Mouse (Mus musculus) urinary bladder, postnatal 4 days (tissue): ENCODE data around the gene Slc22a18.

Experiments
- DNase-seq, 2 experiments: peaks; one replicate each; pipeline ENCODE4 v3.0.0; 2021 to 2022; ENCODE audit warnings: low spot score in 2 of 2

Gene Slc22a18

GRCm38 (mm10) chr7:143473347-143474101 lies at the start of gene Slc22a18:
Gene Slc22a18 (plus strand): TSS chr7:143473736.
- peak in 1 of 2 experiments; percentile 32 for DNase-seq

- DNase-seq = no peak
Observed at GRCm38 (mm10) chr7:143428142-143428813, 45.3 kb upstream of the Slc22a18 start.

GRCm38 (mm10) chr7:143428814-143429499 lies 44.6 kb upstream of the Slc22a18 start:
- DNase-seq = no peak

GRCm38 (mm10) chr7:143432631-143433030 lies 40.9 kb upstream of the Slc22a18 start:
- no peak for DNase-seq

GRCm38 (mm10) chr7:143433331-143433730 lies 40.2 kb upstream of the Slc22a18 start:
- no peak for DNase-seq

- DNase-seq = no peak
Observed at GRCm38 (mm10) chr7:143437231-143437893, 36.2 kb upstream of the Slc22a18 start.

- DNase-seq = no peak
Observed at GRCm38 (mm10) chr7:143437894-143438581, 35.5 kb upstream of the Slc22a18 start.

- no peak for DNase-seq
Observed at GRCm38 (mm10) chr7:143438965-143439364, 34.6 kb upstream of the Slc22a18 start.

GRCm38 (mm10) chr7:143444580-143444954 lies 29.0 kb upstream of the Slc22a18 start:
- DNase-seq = no peak

GRCm38 (mm10) chr7:143444955-143445648 lies 28.4 kb upstream of the Slc22a18 start:
- DNase-seq = no peak

GRCm38 (mm10) chr7:143445651-143446460 lies 27.7 kb upstream of the Slc22a18 start:
- DNase-seq = no peak

GRCm38 (mm10) chr7:143447130-143447529 lies 26.4 kb upstream of the Slc22a18 start:
- no peak for DNase-seq

- no peak for DNase-seq
Observed at GRCm38 (mm10) chr7:143458963-143459331, 14.6 kb upstream of the Slc22a18 start.

- peak in 1 of 2 experiments; percentile 46 for DNase-seq
Observed at GRCm38 (mm10) chr7:143459332-143460211, 14.0 kb upstream of the Slc22a18 start.

GRCm38 (mm10) chr7:143460217-143460834 lies 13.2 kb upstream of the Slc22a18 start:
- DNase-seq = no peak

GRCm38 (mm10) chr7:143460874-143461273 lies 12.7 kb upstream of the Slc22a18 start, which contains the start of gene Cdkn1c:
Gene Cdkn1c (minus strand): TSS chr7:143461050.
- DNase-seq = peak; percentile 90

- no peak for DNase-seq
Observed at GRCm38 (mm10) chr7:143461294-143461870, 12.2 kb upstream of the Slc22a18 start.

- no peak for DNase-seq
Observed at GRCm38 (mm10) chr7:143461920-143462319, 11.6 kb upstream of the Slc22a18 start.
